Mouse (Mus musculus) natural killer cell, adult 2 months (primary cell): ENCODE data around the gene Myo15.
"Not testable (repeated sequence)": the region's sequence is repeated elsewhere in the genome, so short reads cannot be mapped to it uniquely, and the experiment has no call there.

Experiments used
- DNase-seq, 2 experiments: peaks; one replicate each; pipeline ENCODE4 v3.0.0; 2022; ENCODE audit warnings: low spot score in 2 of 2

Myo15 gene

DNA sequence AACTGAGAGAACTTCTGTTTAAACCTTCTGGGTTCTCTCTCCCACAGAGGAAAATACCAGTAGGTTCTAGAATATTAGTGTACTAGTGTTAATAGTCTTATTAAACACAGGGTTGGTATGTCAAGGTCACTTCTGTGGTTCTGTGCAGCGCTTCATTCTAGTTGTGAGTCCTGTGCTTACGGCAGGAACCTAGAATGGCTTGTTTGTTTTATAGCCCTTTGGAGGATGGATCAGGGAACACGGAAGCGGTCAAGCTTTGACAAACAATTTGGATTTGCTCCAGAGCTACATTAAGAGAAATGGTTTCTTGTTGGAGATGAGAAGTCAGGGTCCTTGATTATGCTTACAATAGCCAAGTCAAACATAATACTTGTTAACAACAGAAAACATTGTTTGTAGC is 76.3 kb downstream of the Myo15 start:
- no peak for DNase-seq

DNA sequence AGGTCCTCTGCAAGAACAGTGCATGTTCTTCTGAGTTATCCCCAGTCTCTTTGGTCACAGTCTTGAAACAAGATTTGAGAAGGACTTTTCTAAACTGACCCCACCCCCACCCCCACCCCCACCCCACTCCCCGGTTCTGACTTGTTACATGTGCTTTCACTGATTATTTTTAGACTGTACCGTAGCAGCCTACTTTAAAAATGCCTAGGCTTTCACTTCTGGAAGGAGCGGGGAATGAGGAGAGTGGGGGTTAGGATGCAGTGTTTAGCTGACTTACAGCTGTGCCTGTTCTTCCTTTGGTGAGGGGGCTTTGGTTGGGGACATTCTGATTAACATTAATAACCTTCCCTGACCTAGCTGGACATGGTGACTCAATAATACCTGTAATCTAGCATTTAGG is 79.0 kb downstream of the Myo15 start:
- DNase-seq, result no peak

DNA sequence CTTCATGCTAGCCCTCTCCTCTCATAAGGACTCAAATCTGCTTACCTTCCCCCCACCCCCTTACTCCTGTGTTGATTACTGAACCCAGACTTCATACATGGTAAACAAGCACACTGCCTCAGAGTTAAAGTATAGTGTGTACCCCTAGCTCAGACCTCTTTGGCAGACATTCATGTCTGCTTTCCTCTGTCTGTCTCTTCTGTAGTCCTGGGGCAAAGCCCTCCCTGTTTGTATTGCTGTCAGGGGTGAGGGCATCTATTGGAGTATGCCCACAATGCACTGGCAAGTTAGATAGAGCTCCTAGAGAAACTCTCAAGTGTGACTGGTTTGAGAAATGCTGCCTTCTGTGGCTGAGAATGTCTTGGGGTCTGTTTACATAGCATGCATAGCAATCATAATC is 84.0 kb downstream of the Myo15 start:
- DNase-seq, result no peak

DNA sequence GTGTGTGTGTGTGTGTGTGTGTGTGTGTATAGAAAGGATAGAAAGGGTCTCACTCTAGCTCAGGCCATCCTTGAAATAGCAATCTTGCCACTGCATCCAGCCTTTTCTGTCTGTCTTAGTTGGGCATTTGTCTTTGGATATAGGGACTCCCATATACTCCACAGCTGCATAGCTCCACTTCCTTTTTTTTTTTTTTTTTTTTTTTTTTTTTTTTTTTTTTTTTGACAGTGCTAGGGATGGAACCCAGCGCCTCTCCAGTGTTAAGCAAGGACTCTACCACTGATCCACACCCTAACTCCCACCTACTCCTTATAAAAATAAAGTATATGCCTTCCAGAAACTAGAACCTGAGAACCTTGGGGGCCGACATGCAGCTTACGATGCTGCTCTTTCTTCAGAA is 88.5 kb downstream of the Myo15 start:
- DNase-seq, result no peak

DNA sequence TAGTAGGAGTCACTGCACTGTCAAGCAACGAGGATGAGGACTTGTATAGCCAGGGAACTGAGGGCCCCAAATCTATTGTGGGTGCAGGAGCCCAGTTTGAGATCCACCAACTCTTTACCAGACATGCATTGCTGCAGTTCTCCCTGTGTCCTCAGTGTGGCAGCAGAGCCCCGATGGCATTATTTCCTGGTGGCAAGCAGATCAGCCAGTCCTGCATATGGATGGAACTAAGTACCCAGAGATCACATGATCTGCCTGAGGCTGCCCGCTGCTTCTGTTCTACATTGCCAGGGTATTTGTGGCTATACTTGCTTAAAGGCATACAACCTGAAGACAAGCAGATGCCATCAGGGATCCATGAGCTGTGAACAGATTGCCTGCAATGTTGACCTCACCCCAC is 90.2 kb downstream of the Myo15 start:
- DNase-seq, result peak; percentile 48 to 52

DNA sequence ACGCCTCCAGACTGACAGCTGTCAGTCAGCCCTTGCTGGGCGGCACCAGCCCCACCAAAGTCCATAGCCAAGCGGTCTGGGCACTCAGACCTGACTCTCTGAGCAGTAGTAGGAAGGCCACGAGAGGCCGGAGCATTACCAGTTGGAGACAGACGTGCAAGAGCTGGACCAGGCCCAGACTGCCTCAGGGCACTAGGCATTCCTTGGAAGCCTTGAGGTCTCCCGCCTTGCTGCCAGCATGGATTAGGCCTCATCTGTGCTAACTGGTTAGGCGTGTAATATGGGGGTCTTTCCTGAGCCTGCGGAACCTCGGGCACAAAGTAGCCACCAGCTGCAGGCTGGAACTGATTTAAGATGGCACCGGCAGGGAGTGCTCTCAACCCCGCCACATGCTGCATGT is 104.9 kb downstream of the Myo15 start:
- DNase-seq, result not testable (repeated sequence)
